Mouse (Mus musculus) urinary bladder, postnatal 36 days (tissue): ENCODE data around the gene Tent5d.

ENCODE experiments used
- DNase-seq, 2 experiments: peaks; one replicate each; pipeline ENCODE4 v3.0.0; 2022; ENCODE audit warnings: low spot score in 2 of 2, mixed read lengths in 1 of 2

Gene Tent5d

DNA sequence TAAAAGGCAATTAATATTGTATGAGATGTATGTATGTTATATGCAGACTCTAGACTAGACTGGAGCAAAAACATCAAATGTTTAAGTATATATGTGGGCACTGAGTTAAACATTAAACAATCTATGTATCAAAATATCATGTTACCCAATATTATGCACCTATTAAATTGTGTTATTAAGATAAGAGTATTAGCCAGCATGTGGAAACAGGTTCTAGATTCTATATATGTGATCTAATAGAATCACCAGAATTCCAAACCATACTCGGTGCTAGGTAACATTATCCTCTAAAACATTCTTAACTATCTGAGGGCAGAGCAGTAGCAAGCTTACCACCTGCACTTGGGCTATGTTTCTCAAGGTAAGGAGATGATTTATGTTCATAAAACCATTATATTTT, at the start of gene Tent5d:
Gene Tent5d (plus strand): TSS at position 301 of the 400 bp plus-strand sequence.
- no peak for DNase-seq

DNA sequence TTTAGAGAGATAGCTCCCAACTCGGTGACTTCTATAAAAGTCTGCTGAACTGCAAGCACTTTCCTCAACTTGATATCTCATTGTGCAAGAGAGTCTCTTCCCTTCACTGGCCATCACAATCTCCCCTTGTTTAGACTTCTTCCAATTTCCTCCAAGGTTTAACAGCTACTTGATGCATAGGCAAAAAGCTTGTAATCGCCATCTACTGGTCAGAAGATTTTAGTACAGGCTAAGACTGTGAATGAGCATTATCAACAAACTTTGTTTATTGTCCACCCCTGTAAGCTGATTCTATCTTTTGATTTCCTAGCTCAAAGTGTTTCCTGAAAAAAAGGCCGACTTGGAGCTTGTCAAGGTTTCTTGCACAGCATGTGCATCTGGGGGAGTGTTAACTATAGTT, 24.5 kb upstream of the Tent5d start:
- DNase-seq = no peak

DNA sequence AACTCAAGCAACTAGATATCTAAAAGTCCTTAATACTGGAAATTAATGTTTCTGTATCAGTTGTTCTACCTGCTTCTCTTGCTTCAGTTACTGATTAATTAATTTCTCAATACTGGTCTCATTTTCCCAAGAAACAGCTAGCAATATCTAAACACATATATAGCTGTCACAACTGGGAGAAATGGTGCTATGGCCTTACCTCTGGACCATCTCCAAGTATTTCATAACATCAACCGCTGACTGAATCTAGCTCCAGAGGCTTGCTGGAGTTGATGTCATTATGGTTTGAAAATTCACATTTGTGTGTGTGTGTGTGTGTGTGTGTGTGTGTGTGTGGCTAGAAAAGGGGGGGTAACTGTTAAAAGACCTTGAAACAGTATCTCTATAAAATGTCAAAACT, 2.3 kb upstream of the Tent5d start:
- no peak for DNase-seq

DNA sequence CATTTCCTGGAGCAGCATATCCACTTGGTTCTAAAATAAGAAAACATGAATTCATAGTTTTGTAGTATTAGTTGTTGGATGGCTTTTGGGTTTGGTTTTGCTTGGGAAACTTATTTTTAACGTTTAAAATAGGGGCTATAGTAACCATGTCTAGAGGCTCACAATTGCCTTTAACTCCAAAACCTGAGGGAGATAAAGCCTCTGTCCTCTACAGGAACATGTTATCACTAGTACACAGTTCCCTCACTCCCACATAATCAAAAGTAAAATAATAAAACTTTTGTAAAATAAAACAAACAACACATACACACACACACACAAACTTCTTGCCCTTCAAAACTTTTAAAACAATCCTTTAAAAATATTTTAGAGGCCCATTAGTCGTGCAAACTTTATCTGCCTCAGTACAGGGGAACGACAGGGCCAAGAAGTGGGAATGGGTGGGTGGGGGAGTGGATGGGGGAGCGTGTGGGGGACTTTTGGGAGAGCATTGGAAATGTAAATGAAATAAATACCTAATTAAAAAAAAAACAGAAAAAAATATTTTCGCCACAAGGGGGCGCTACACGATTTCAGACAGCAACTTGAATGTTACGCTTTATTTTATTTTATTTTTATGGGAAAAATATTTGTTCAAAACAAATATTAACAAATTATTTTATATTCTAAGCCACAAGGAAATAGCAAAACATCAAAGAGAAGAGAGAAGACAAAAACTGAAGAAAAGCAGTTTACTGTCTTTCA, 1.5 kb upstream of the Tent5d start:
- no peak for DNase-seq

DNA sequence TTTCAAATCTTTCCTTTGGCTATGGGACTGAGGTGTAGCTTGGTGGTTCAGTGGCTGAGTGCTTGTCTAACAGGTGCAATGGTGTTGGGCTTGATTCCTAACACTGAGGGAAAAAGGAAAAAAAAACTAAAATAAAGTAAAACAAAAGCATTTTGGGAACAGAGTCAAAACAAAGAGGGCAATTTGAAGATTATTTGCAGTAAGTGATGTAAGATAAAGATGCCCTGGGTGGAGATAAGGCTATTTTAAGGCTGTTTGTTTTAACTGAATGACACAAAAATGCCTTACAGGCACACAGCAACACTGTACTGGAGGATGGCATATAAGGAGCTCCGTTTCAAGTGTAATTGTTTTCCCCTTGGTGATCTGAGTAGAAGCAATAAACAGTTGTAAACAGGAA, 3.4 kb downstream of the Tent5d start:
- DNase-seq = no peak

DNA sequence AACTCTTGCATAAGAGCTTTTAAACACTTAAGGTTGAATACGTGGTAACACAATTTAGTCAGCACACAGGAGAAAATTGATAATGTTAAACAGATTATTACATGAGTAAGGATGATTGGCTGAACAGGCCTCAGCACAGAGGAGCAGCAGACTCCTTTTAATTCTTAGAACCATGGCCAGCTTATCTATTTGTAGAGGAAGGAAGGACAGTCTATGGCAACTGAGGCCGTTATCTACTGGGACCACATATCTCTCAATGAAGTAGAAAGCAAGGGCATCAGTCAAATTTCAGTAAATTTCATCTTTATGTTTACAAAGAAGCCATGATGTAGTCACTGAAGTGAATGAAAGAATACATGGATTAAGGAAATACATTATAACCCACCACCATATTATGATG, 4.5 kb downstream of the Tent5d start:
- no peak for DNase-seq

DNA sequence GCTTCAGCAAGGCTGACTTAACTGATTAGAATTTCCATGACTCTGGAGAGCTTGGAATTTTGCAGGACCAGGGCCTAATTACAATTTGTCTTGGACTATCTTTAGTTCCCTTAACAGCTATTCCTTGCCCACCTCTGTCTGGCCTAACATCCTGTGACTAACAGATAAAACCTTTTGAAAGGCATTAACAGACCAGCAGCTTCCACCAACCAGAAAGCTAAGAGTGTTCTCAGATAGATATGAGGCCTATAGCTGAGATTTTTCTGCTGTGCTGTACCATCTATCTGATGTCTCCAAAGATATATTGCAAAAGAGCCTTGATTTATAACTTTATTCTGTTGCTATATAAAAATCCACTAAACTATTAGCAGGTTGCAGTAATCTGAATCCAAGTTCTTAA, 19.7 kb downstream of the Tent5d start:
- DNase-seq = no peak

DNA sequence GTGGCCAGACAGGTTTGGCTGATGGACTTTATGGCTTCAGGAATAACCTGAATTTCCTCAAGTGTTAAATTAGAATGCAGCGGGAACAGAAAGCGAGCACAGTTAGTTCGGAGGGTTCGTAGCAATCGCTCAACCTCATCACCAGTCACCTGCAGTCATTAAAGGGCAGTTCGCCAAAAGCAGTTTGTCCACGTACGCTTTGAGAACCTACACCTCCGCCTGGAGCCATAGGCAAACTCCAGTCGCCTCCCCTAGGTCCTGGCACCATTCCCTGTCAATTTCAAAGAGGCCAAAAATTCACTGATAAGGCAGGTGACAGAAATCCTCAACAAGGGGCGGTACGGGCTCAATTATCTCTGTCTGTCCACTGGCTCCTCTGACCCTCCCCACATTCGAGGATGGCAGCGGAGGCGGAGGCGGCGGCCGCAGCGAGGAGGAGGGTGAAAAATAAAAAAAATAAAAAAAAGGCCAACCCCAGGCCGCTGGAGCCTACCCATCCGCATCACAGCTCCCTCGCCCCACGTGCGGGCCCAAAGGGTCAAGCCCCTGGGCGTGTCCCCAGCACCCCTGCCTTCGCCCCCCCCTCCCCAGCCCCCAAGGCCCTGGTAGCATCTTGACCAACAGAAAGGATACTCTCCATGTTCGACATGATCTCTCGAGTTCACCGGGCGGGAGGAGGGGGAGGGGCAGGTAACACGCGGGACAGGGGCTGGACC, 23.3 kb downstream of the Tent5d start:
- peak; percentile 2 to 18 for DNase-seq

DNA sequence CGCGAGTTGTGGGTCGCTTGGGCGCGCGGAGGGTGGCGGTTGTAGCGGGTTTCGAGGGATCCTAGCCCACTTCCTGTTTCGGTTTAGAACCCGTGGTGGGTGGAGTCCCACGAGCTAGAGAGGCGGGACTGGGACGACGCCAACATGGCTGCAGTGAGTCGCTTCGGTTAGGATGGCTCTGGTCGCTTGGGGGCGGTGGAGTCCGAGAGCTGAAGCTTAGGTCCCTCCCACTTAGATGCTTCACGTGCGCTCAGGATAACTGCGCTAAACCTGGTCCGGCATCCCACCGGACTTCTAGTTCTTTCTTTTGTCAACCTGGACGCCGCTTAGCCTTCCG, 23.8 kb downstream of the Tent5d start, which contains the start of gene 2610002M06Rik:
Gene 2610002M06Rik (minus strand): TSS at position 117 of the 337 bp plus-strand sequence.
- DNase-seq = peak; percentile 76 to 84

DNA sequence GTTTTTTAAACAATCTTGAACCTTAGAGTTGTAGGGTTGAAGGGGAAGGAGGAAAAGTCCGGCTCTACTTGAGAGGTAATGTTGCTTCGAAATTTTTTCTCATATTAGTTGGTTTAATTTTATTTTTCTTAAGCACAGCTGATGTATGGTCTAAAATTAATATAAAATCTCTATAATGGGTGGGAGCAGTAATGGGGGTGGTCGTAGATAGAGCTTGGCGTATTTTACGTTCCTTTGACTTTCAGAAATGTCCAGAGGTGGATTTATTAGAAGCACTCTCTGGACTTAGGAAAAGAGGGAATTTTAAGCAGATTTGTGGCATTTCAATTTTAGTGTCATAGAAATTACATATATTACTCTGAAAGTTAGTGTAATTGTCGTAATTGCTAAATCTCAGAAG, 24.3 kb downstream of the Tent5d start:
- no peak for DNase-seq

DNA sequence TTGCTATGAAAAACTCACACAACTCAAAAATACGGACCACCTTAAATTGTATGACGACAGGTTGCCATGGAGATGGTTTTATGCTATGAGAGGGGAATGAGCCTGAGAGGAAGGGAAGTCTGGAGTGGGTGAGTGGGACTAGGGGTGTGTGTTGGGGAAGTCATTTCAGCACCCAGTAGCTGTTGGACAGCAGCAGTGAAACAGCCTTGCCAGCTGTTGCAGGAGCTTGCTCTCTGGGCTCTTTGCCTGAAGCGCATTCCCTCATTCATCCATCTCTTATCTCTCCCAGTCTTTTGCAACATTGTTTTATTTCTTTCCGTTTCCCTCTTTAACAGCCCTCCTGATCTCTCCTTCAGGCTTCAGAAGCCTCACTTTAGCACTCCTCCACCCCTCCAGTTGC, 65.8 kb downstream of the Tent5d start:
- no peak for DNase-seq
